Mouse (Mus musculus): ENCODE data around the gene Klhl3. TPM values are rescaled to one million over a fixed set of nuclear protein-coding genes. Genes with fewer than 3 reads are reported as not detected.

Gene Klhl3
- 8.9 and 9.6 TPM in 2 replicates for polyA plus RNA-seq (2015; fragmentation: Nextera tagmentation; extraction: Ambion mirVana)

DNA sequence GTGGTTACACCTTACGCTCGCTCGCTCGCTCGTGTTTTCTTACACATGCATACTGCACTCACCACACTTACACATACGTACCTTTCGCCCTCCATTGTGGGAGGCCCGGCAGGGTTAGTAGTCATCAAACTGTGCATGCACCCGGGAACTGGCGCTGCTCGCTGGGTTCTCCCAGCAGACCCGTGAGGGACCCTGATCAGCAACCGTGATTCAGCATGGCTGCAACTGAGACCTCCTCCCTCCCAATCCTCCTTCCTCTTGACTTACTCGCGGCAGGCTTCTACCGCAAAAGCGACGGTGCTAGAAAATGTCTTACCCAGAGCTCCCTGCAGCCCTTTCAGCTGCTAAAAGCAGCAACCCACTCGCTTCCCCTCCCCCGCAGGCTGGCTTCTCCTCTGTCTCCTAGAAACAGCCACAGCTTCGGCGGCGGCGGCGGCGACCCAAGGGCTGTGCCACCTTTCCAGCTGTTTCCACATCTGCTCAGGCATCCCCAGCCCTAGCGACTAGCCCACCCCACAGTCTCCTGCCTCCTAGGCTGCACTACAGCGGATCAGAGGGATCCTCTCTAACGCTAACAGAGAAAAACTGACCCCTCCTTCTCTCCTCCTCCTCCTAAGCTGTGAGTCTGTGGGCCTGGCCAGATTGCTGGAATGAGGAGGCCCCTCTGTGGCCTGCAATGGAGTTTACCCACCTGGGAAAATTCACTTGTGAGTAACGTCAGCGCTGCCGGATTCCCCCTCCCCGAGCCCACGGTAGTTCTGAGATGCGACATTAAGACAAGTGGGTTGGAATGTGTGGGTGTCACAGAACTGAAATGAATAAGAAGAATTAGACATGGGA lies at the start of gene Klhl3:
Gene Klhl3 (minus strand): TSS at position 532 of the 840 bp plus-strand sequence.
- Histone ChIP-seq H3K4me3 (replicated peaks) (peak within 1 kb of the TSS; percentile 58), H3K4me2 (replicated peaks) (peak within 1 kb of the TSS; percentile 72), H3K4me1 (replicated peaks) (peaks cover 28% of the 10 kb centered on the region), H3K9ac (replicated peaks) (peak within 1 kb of the TSS; percentile 78), H3K9me3 (no peaks in the 10 kb centered on the region), H3K36me3 (no peaks in the 10 kb centered on the region), H3K27ac (peak within 1 kb of the TSS; percentile 95), H3K27me3 (no peaks in the 10 kb centered on the region)
- peak; percentile 94 for ATAC-seq
- under 1% methylated on average over 35 of the region's 35 CpGs for WGBS

DNA sequence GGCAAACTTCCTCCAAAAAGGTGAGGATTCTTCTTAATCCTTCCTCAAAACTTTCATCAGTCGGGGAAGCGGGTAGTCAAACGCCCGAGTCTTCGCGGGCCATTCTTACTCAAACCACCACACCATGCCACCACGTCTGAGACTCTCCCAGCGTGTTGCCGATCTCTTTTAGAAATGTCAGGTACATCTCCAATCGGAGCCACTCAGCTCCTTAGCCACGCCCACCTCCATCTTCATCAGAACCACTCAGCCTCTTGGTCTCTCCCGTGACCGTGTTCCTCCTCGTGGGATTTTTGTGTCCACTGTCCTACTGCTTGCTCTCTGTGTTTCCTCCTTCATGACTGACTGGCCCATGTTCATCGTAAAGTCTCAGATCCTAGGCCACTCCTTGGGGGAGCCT lies 47.4 kb upstream of the Klhl3 start:
- Histone ChIP-seq H3K36me3 (peaks cover 52% of the 10 kb centered on the region), H3K9me3 (0 out of 2 replicates have a peak, but pooled peaks cover 6% of the 10 kb centered on the region), H3K27me3 (no peaks in the 10 kb centered on the region), H3K27ac (no peak overlapping the region), H3K4me3 (replicated peaks) (no peak overlapping the region), H3K4me1 (replicated peaks) (peaks cover 18% of the 10 kb centered on the region), H3K9ac (replicated peaks) (no peak overlapping the region), H3K4me2 (replicated peaks) (no peak overlapping the region)
- ATAC-seq: no peak
- 95% methylated on average over 15 of the region's 15 CpGs for WGBS

DNA sequence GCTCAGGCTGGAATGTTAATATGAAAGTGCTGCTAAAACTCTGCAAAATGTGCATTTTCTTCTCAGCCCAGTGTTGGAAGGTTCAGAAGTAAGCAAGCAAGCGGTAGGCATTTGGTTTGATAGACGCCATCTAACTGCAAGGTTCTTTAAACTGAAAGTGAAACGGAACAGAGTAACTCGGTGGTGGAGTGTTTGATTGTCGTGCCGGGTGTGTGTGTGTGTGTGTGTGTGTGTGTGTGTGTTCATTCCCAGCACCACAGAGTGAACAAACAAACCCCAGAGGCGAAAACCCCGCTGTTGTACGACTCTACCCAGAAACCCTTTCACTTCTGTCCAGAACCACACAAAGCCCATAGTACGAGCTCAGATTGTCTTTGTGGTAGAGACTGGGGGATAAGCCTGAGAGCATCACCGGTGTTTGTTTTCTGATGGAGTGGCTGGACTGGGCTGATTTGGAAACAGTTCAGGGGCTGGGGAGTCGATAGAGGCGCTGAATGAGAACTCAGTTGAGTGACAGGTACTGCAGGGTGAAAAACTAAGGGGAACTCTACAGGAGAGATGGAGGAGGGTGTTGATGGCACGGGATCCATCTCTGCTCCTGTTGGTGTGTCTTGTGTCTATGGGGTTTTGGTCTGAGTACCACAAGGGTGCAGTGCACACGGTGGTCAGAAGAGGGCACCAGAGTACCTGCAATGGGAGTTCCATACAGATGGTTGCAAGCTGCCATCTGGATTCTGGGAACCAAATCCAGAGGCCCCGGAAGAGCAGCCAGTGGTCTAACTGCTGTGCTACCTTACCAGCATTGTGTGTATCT lies 44.9 kb upstream of the Klhl3 start:
- 8% methylated on average over 16 of the region's 16 CpGs for WGBS
- peak overlapping the region; percentile 91 for H3K4me3 ChIP-seq (replicated peaks)

DNA sequence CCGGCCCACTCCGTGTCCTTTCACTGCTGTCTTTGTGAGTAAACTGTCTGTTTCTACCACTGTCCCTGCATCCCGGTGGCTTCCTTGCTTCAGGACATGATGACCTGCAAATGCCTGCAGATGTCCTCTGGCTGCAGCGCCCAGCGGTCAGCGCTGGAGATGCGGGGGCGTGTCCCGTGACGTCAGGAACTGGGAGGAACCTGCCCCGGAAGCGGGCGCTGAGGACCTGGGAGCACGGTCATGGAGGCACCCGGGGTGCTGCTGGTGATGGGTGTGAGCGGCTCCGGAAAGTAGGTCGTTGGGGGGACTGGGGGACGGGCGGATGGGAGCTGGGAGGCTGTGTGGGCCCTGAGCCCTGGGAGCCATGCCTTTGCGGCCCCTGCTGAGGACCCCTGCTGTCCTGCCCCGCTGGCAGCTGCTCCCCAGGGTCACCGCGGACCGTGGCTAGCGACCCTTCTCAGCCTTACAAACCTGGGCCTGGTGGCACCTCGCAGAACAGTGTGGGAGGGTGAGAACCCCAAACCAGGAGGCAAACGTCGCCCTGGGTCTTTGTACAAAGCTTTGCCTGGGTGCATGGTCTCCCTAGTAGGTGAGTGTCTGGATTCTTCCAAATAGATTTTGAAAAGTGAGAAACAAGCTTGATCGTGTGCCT lies 44.2 kb upstream of the Klhl3 start, which contains the start of gene Idnk:
Gene Idnk (plus strand): TSS at position 203 of the 652 bp plus-strand sequence.
- H3K36me3 ChIP-seq: peaks cover 28% of the 10 kb centered on the region
- 0 out of 2 replicates have a peak, but pooled peaks cover 6% of the 10 kb centered on the region for H3K9me3 ChIP-seq
- peak; percentile 87 for ATAC-seq
- H3K4me2 ChIP-seq (replicated peaks): peak within 1 kb of the TSS; percentile 94
- H3K27ac ChIP-seq: peak within 1 kb of the TSS; percentile 67
- H3K9ac ChIP-seq (replicated peaks): peak within 1 kb of the TSS; percentile 86
- H3K4me3 ChIP-seq (replicated peaks): peak within 1 kb of the TSS; percentile 91
- under 1% methylated on average over 28 of the region's 30 CpGs for WGBS
- H3K4me1 ChIP-seq (replicated peaks): peaks cover 18% of the 10 kb centered on the region
- H3K27me3 ChIP-seq: no peaks in the 10 kb centered on the region

More for the DNA sequence above, 44.9 kb upstream of the Klhl3 start:
- Histone ChIP-seq H3K9me3 (0 out of 2 replicates have a peak, but pooled peaks cover 6% of the 10 kb centered on the region), H3K27me3 (no peaks in the 10 kb centered on the region), H3K4me1 (replicated peaks) (peaks cover 18% of the 10 kb centered on the region), H3K4me2 (replicated peaks) (peak overlapping the region; percentile 94), H3K9ac (replicated peaks) (peak overlapping the region; percentile 86), H3K36me3 (peaks cover 35% of the 10 kb centered on the region), H3K27ac (peak overlapping the region; percentile 67; the same call in 1 of the 2 replicates)
- peak; percentile 81 for ATAC-seq

DNA sequence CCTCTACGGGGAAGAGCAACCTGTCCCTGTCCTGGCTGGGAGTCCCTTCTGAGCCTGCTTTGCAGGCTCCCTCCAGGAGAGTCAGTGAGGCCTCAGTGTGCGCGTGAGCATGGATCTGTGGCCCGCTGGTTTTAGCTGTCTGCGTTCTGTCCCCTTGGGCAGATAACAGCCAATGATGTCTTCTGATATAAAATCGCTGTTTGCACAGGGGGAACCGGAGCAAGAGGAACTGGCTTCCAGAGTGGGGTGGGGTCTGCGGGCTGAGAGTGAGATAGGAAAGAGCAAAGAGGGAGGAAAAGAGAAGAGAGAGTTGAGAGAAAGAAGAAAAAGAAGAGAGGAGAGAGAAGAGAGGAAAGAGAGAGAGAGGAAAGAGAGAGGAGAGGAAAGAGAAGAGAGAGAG lies 43.6 kb upstream of the Klhl3 start:
- ATAC-seq: no peak
- H3K27ac ChIP-seq: peak overlapping the region; percentile 67; the same call in 1 of the 2 replicates
- WGBS: 25% methylated on average over 8 of the region's 8 CpGs

DNA sequence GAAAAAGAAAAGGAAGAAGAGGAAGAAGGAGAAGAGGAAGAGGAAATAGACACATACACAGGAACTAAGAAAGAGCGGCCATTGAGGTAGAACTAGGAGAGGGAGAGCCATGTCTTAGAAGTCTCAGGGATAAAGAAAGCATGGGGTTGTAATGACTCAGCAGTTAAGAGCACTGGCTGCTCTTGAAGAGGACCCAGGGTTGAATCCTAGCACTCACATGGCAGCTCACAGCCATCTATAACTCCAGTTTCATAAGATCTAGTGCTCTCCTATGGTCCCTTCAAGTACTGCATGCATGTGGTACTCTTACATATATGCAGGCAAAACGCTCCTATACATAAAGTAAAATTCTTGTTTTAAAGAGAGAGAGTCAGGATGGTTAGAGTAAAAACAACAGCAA lies 42.6 kb upstream of the Klhl3 start:
- ATAC-seq: no peak
- Histone ChIP-seq H3K9me3 (no peaks in the 10 kb centered on the region), H3K27ac (no peak overlapping the region), H3K36me3 (peaks cover 15% of the 10 kb centered on the region), H3K4me2 (replicated peaks) (no peak overlapping the region), H3K4me3 (replicated peaks) (no peak overlapping the region), H3K4me1 (replicated peaks) (peaks cover 18% of the 10 kb centered on the region), H3K27me3 (no peaks in the 10 kb centered on the region), H3K9ac (replicated peaks) (no peak overlapping the region)
- WGBS: 93% methylated on average over 2 of the region's 2 CpGs

More for the DNA sequence above, 43.6 kb upstream of the Klhl3 start:
- Histone ChIP-seq H3K36me3 (peaks cover 23% of the 10 kb centered on the region), H3K4me3 (replicated peaks) (peak overlapping the region; percentile 91), H3K4me2 (replicated peaks) (peak overlapping the region; percentile 94), H3K9me3 (0 out of 2 replicates have a peak, but pooled peaks cover 6% of the 10 kb centered on the region), H3K27me3 (no peaks in the 10 kb centered on the region), H3K4me1 (replicated peaks) (peaks cover 18% of the 10 kb centered on the region), H3K9ac (replicated peaks) (peak overlapping the region; percentile 86)

DNA sequence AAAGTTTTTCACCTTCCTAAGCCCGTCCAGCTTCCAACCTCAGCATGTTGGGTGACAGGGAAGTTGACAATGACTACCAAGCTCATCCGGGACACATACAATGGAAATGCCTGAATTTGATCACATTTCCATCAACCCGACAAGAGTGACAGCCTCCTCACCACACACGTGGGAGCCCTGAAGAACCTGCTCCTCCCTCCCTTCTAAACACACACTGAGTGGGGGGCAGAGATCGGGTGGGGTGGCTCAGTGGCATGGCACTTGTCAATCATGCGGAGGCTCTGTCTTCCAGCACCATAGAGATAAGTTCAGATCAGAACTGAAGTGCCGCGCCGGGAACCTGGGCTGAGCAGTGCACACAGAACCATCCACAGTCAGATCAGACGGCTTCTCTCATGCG lies 37.0 kb upstream of the Klhl3 start:
- no peak overlapping the region for H3K9ac ChIP-seq (replicated peaks)
- no peak overlapping the region for H3K27ac ChIP-seq
- H3K9me3 ChIP-seq: no peaks in the 10 kb centered on the region
- no peak overlapping the region for H3K4me2 ChIP-seq (replicated peaks)
- no peaks in the 10 kb centered on the region for H3K36me3 ChIP-seq
- ATAC-seq: no peak
- H3K27me3 ChIP-seq: 0 out of 2 replicates have a peak, but pooled peaks cover 3% of the 10 kb centered on the region
- WGBS: 80% methylated on average over 11 of the region's 11 CpGs
- no peak overlapping the region for H3K4me3 ChIP-seq (replicated peaks)
- H3K4me1 ChIP-seq (replicated peaks): peaks cover 7% of the 10 kb centered on the region; the same call in 1 of the 2 replicates

DNA sequence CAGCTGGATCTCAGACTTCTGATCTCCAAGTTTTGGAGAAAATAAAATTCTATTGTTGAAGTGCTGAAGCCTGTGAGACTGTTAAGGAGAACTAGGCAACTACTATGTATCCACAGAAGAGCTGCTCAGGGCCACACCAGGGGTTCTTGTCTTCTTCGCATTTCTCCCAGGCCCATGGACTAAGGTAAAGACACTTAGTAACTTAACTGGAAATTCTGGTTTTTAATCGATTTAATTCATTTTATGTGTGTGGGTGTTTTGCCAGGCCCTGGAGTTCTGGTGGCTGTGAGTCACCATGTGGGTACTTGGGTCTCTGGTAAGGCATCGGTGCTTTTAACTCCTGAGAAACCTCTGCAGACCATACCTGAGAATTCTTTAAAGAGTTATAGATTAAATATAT lies 36.2 kb upstream of the Klhl3 start:
- Histone ChIP-seq H3K4me3 (replicated peaks) (no peak overlapping the region), H3K27me3 (0 out of 2 replicates have a peak, but pooled peaks cover 3% of the 10 kb centered on the region), H3K36me3 (no peaks in the 10 kb centered on the region), H3K4me1 (replicated peaks) (peaks cover 7% of the 10 kb centered on the region; the same call in 1 of the 2 replicates), H3K9me3 (no peaks in the 10 kb centered on the region), H3K27ac (no peak overlapping the region), H3K4me2 (replicated peaks) (no peak overlapping the region), H3K9ac (replicated peaks) (no peak overlapping the region)
- no peak for ATAC-seq
- 93% methylated on average over 3 of the region's 3 CpGs for WGBS

DNA sequence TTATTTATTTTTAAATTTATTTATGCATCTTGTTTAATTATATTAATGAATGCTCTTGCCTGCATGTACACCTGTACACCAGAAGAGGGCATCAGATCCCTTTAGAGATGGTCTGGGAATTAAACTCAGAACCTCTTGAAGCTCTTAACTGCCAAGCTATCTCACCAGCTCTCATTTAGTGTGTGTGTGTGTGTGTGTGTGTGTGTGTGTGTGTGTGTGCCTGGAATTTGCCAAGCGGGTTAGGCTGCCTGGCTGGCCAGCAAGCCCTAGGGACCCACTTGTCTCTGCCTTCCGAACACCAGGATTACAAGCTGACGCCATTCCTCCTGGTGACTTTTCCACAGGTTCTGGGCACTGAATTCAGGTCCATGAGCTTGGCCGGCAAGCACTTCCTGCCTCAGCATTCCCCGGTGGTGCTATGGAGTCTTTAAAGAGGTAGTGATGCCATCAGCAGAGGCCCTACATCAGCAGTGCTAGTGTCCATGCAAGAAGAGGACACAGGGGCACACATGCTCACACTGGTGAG lies 35.7 kb upstream of the Klhl3 start:
- WGBS: 44% methylated on average over 5 of the region's 5 CpGs
- H3K9me3 ChIP-seq: no peaks in the 10 kb centered on the region
- peak overlapping the region; percentile 60 for H3K4me2 ChIP-seq (replicated peaks)
- peak overlapping the region; percentile 40 for H3K4me3 ChIP-seq (replicated peaks)
- H3K9ac ChIP-seq (replicated peaks): no peak overlapping the region
- ATAC-seq: 0 out of 2 replicates have a peak, but pooled peaks have one; percentile 65
- H3K27ac ChIP-seq: no peak overlapping the region
- H3K4me1 ChIP-seq (replicated peaks): peaks cover 7% of the 10 kb centered on the region; the same call in 1 of the 2 replicates
- H3K27me3 ChIP-seq: 0 out of 2 replicates have a peak, but pooled peaks cover 3% of the 10 kb centered on the region
- no peaks in the 10 kb centered on the region for H3K36me3 ChIP-seq

DNA sequence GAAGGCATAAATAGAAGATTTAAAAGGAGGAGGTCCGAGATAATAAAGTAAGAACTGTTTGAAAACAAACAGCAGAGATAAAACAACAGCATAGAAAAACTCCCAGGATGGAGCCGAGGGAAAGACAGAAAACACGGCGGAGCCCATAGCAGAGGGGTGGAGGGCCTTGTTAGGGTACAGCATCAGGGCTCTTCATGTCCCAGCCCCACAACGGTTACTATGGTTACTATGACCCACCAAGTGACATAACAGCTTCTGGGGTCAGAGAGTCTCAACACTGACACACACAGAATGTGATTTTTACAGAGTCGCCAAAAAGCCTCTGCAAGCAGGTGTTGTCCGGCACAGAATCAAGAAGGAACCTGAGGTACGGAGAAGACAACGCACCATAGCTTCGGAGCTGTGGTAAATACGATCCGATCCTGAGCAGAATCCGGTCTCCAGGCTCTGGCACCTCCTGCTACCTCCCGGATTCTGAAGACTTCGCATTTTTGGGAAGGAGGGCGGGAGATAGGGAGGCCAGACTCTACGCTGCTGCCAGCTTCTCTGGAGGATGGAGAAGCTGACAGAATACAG lies 35.0 kb upstream of the Klhl3 start:
- Histone ChIP-seq H3K4me1 (replicated peaks) (peaks cover 7% of the 10 kb centered on the region; the same call in 1 of the 2 replicates), H3K27ac (0 out of 2 replicates have a peak overlapping the region, but pooled peaks have one; percentile 0), H3K4me3 (replicated peaks) (peak overlapping the region; percentile 40), H3K9ac (replicated peaks) (peak overlapping the region; percentile 51), H3K27me3 (0 out of 2 replicates have a peak, but pooled peaks cover 3% of the 10 kb centered on the region), H3K36me3 (no peaks in the 10 kb centered on the region), H3K4me2 (replicated peaks) (peak overlapping the region; percentile 60), H3K9me3 (no peaks in the 10 kb centered on the region)
- peak; percentile 94 for ATAC-seq
- WGBS: under 1% methylated on average over 17 of the region's 17 CpGs

Measured in midbrain, embryonic 13.5 days (tissue).